Mouse (Mus musculus) MEL (cell line): ENCODE measurements around the gene Sdccag8. TPM values are rescaled to one million over a fixed set of nuclear protein-coding genes. Genes with fewer than 3 reads are reported as not detected.

Experiments used
- DNase-seq: peaks from one replicate; pipeline ENCODE4 v3.0.0; 2011; ENCODE audit warnings: low read depth, low spot score
- H3K27ac ChIP-seq: 2 replicates; pipeline ENCODE4 v1.5.1; 2012; ENCODE audit warnings: low read depth, mild to moderate bottlenecking, control low read depth, low read length, moderate library complexity; ENCODE audit not compliant: control insufficient read depth
- H3K27me3 ChIP-seq, 2 experiments: fragments of 150-350 bp in 1 of 2; sonication (generic) in 1 of 2; 2 replicates each; pipeline ENCODE4 v1.6.1; 2012; ENCODE audit warnings: low read length in 2 of 2, mild to moderate bottlenecking in 2 of 2, improper control_type of control experiment in 1 of 2, moderate library complexity in 1 of 2; ENCODE audit not compliant: insufficient read depth in 2 of 2, control insufficient read depth in 1 of 2
- H3K36me3 ChIP-seq, 2 experiments: 2 replicates each; pipeline ENCODE4 v1.6.1; 2012 to 2014; ENCODE audit warnings: low read length in 2 of 2, improper control_type of control experiment in 1 of 2, inconsistent platforms in 1 of 2, mild to moderate bottlenecking in 1 of 2; ENCODE audit not compliant: insufficient read depth in 2 of 2, control insufficient read depth in 1 of 2
- H3K4me1 ChIP-seq, 2 experiments: fragments of 150-350 bp in 1 of 2; sonication (generic) in 1 of 2; 2 replicates each; pipeline ENCODE4 v1.6.1; 2012; ENCODE audit warnings: low read length in 2 of 2, improper control_type of control experiment in 1 of 2, mild to moderate bottlenecking in 1 of 2; ENCODE audit not compliant: insufficient read depth in 2 of 2, control insufficient read depth in 1 of 2
- H3K4me3 ChIP-seq, 2 experiments: fragments of 150-350 bp in 1 of 2; sonication (generic) in 1 of 2; 2 replicates each; pipeline ENCODE4 v1.5.1; 2012; ENCODE audit warnings: low read depth in 2 of 2, low read length in 2 of 2, mild to moderate bottlenecking in 2 of 2, moderate library complexity in 2 of 2, control low read depth in 1 of 2, improper control_type of control experiment in 1 of 2; ENCODE audit not compliant: control insufficient read depth in 1 of 2, insufficient read depth in 1 of 2
- H3K79me2 ChIP-seq: 2 replicates; pipeline ENCODE4 v1.6.1; 2012; ENCODE audit warnings: mild to moderate bottlenecking, low read length, moderate library complexity; ENCODE audit not compliant: control insufficient read depth, poor library complexity, insufficient read depth
- H3K9ac ChIP-seq: 2 replicates; pipeline ENCODE4 v1.6.1; 2012; ENCODE audit warnings: low read depth, mild to moderate bottlenecking, control low read depth, low read length, moderate library complexity; ENCODE audit not compliant: control insufficient read depth, poor library complexity, severe bottlenecking
- H3K9me3 ChIP-seq: fragments of 150-350 bp; sonication (generic); replicated peaks from 2 replicates; pipeline ENCODE4 v1.6.1; 2012; ENCODE audit warnings: mild to moderate bottlenecking, low read length, improper control_type of control experiment, moderate library complexity; ENCODE audit not compliant: insufficient read depth
- BHLHE40 ChIP-seq: IDR thresholded peaks from 2 replicates; pipeline ENCODE4 v1.6.1; 2012; ENCODE audit warnings: low read depth, mild to moderate bottlenecking, inconsistent platforms, low read length, improper control_type of control experiment, borderline replicate concordance
- CHD1 ChIP-seq: IDR thresholded peaks from 2 replicates; pipeline ENCODE4 v1.6.1; 2012; ENCODE audit warnings: low read depth, mild to moderate bottlenecking, inconsistent platforms, low read length, improper control_type of control experiment
- CHD2 ChIP-seq: IDR thresholded peaks from 2 replicates; pipeline ENCODE4 v1.6.1; 2011; ENCODE audit warnings: low read length, improper control_type of control experiment
- ELF1 ChIP-seq: IDR thresholded peaks from 2 replicates; pipeline ENCODE4 v1.6.1; 2014; ENCODE audit warnings: low read depth, mild to moderate bottlenecking, inconsistent platforms, low read length, improper control_type of control experiment, moderate library complexity
- MAFK ChIP-seq: IDR thresholded peaks from 2 replicates; pipeline ENCODE4 v1.6.1; 2011; ENCODE audit warnings: low read depth, mild to moderate bottlenecking, low read length, improper control_type of control experiment, borderline replicate concordance
- MAX ChIP-seq: IDR thresholded peaks from 2 replicates; pipeline ENCODE4 v1.6.1; 2011; ENCODE audit warnings: low read length, improper control_type of control experiment
- MAZ ChIP-seq: IDR thresholded peaks from 2 replicates; pipeline ENCODE4 v1.6.1; 2012; ENCODE audit warnings: low read depth, mild to moderate bottlenecking, inconsistent platforms, low read length, improper control_type of control experiment
- MXI1 ChIP-seq: IDR thresholded peaks from 2 replicates; pipeline ENCODE4 v1.6.1; 2011; ENCODE audit warnings: mild to moderate bottlenecking, low read depth, low read length, improper control_type of control experiment
- MYB ChIP-seq: IDR thresholded peaks from 2 replicates; pipeline ENCODE4 v1.6.1; 2011; ENCODE audit warnings: mild to moderate bottlenecking, low read depth, low read length, improper control_type of control experiment
- MYC ChIP-seq: IDR thresholded peaks from 2 replicates; pipeline ENCODE4 v1.6.1; 2011; ENCODE audit warnings: low read depth, mild to moderate bottlenecking, low read length, improper control_type of control experiment, moderate library complexity
- NELFE ChIP-seq: IDR thresholded peaks from 2 replicates; pipeline ENCODE4 v1.6.1; 2011; ENCODE audit warnings: low read depth, low read length, improper control_type of control experiment
- POLR2A ChIP-seq, 2 experiments: IDR thresholded peaks; 2 replicates each; pipeline ENCODE4 v1.6.1; 2011 to 2012; ENCODE audit warnings: low read length in 2 of 2, mild to moderate bottlenecking in 2 of 2, control low read depth in 1 of 2, improper control_type of control experiment in 1 of 2, low read depth in 1 of 2, moderate library complexity in 1 of 2; ENCODE audit not compliant: control insufficient read depth in 1 of 2, insufficient read depth in 1 of 2, poor library complexity in 1 of 2
- POLR2AphosphoS2 ChIP-seq: IDR thresholded peaks from 2 replicates; pipeline ENCODE4 v1.6.1; 2011; ENCODE audit warnings: low read length, improper control_type of control experiment
- SMC3 ChIP-seq: IDR thresholded peaks from 2 replicates; pipeline ENCODE4 v1.6.1; 2011; ENCODE audit warnings: low read depth, low read length, improper control_type of control experiment
- TAL1 ChIP-seq: IDR thresholded peaks from 2 replicates; pipeline ENCODE4 v1.6.1; 2012; ENCODE audit warnings: mild to moderate bottlenecking, inconsistent platforms, low read length, moderate library complexity, mixed read lengths
- TCF12 ChIP-seq: IDR thresholded peaks from 2 replicates; pipeline ENCODE4 v1.6.1; 2014; ENCODE audit warnings: low read depth, mild to moderate bottlenecking, inconsistent platforms, low read length, improper control_type of control experiment, moderate library complexity
- USF1 ChIP-seq: IDR thresholded peaks from 2 replicates; pipeline ENCODE4 v1.6.1; 2014; ENCODE audit warnings: low read depth, mild to moderate bottlenecking, inconsistent platforms, low read length, improper control_type of control experiment, moderate library complexity
- ZC3H11A ChIP-seq: IDR thresholded peaks from 2 replicates; pipeline ENCODE4 v1.6.1; 2012; ENCODE audit warnings: low read depth, mild to moderate bottlenecking, inconsistent platforms, low read length, improper control_type of control experiment
- polyA plus RNA-seq, 2 experiments: library from polyadenylated mRNA; stranded (reverse) in 1 of 2; unstranded in 1 of 2; fragments of >175 nt in 1 of 2; fragments of >200 nt in 1 of 2; gene quantifications; 2 replicates each; pipeline versions ENCODE4 v1.2.1 to v1.2.4; 2012; ENCODE audit warnings: low replicate concordance in 2 of 2, low read depth in 1 of 2; ENCODE audit not compliant: insufficient read length in 2 of 2, insufficient read depth in 1 of 2, missing spikeins in 1 of 2
- total RNA-seq: library from RNA; depleted of rRNA; stranded (reverse); fragments of 300-350 nt; gene quantifications from 2 replicates; pipeline ENCODE4 v1.2.3, GENCODE M21; 2012

Gene Sdccag8
- total and polyA plus RNA-seq, 3 experiments: 4.6 to 7.8 TPM; not detected in 1

- H3K9me3 ChIP-seq: no peaks in the 10 kb centered on the region
- H3K27me3 ChIP-seq: no peaks in the 10 kb centered on the region
- H3K4me1 ChIP-seq: peaks cover 0 to 3% of the 10 kb centered on the region in 2 experiments; a peak in 1 of 4 replicates
- H3K36me3 ChIP-seq: peaks cover 0 to 3% of the 10 kb centered on the region in 2 experiments; a peak in 1 of 4 replicates
- no peak overlapping the region for H3K9ac ChIP-seq
- H3K27ac ChIP-seq: no peak overlapping the region
- no peak for DNase-seq
- TF ChIP-seq MAX: no peak
- no peak for TF ChIP-seq ELF1
- TF ChIP-seq MYC: no peak
- no peak for TF ChIP-seq TCF12
- TF ChIP-seq TAL1: no peak
- TF ChIP-seq POLR2A (IDR thresholded peaks at IDR 0.05; ENCODE audit: control insufficient read depth in 1 of 2, insufficient read depth in 1 of 2, low read depth in 1 of 2, low read length in 2 of 2, poor library complexity in 1 of 2): no peak
- no peak for TF ChIP-seq MXI1
- TF ChIP-seq BHLHE40: no peak
- no peak for TF ChIP-seq NELFE
- TF ChIP-seq CHD1: no peak
- no peak for TF ChIP-seq MAZ
- no peak for TF ChIP-seq USF1
- TF ChIP-seq MYB: no peak
- no peak for TF ChIP-seq ZC3H11A
- no peak for TF ChIP-seq SMC3
- TF ChIP-seq CHD2: no peak
- TF ChIP-seq POLR2AphosphoS2: no peak
- H3K4me3 ChIP-seq: no peak overlapping the region
- no peaks in the 10 kb centered on the region for H3K79me2 ChIP-seq
These were observed 32.8 kb downstream of the Sdccag8 start for GRCm38 (mm10) chr1:176847118-176847859.

- Histone ChIP-seq H3K27ac (no peak overlapping the region), H3K9ac (no peak overlapping the region), H3K79me2 (no peaks in the 10 kb centered on the region), H3K36me3 (peaks cover 0 to 3% of the 10 kb centered on the region in 2 experiments; a peak in 1 of 4 replicates), H3K9me3 (no peaks in the 10 kb centered on the region), H3K4me3 (no peak overlapping the region), H3K4me1 (peaks cover 0 to 3% of the 10 kb centered on the region in 2 experiments; a peak in 1 of 4 replicates), H3K27me3 (no peaks in the 10 kb centered on the region)
- no peak for DNase-seq
- TF ChIP-seq TCF12: no peak
- peak; percentile 94 for TF ChIP-seq MAFK
These were observed 34.3 kb downstream of the Sdccag8 start for GRCm38 (mm10) chr1:176848613-176849290.
